Mouse (Mus musculus) megakaryocyte, adult 5-6 weeks (primary cell): ENCODE results near the gene Tbccd1. TPM values are rescaled to one million over a fixed set of nuclear protein-coding genes. Genes with fewer than 3 reads are reported as not detected.

Experiments
- ATAC-seq: 2 replicates; pipeline ENCODE4 v1.8.0; 2016; ENCODE audit warnings: mild to moderate bottlenecking, inconsistent platforms; ENCODE audit not compliant: poor library complexity, severe bottlenecking
- total RNA-seq, 2 experiments: library from RNA; stranded (forward) in 1 of 2; stranded (reverse) in 1 of 2; fragments of 153-499, 151-499 nt in 1 of 2; fragments of 221-1000, 200-1000 nt in 1 of 2; gene quantifications; 2 replicates each; pipeline versions ENCODE4 v1.2.3 to v1.2.4; 2015 to 2017

Gene Tbccd1
- 14.3 and 24.1 TPM in 2 replicates for total RNA-seq (2015)
- 18.7 and 21.0 TPM in 2 replicates for total RNA-seq (2017)

- peak; percentile 95 for ATAC-seq
These were observed at the start of gene Tbccd1, which contains the start of gene Dnajb11 for GRCm38 (mm10) chr16:22857431-22858113. Tbccd1 (minus strand) TSS chr16:22857669. Dnajb11 (plus strand) TSS chr16:22857845.

- no peak for ATAC-seq
These were observed 43.9 kb upstream of the Tbccd1 start for GRCm38 (mm10) chr16:22901326-22901725.

- no peak for ATAC-seq
These were observed 42.5 kb upstream of the Tbccd1 start for GRCm38 (mm10) chr16:22899866-22900570.

GRCm38 (mm10) chr16:22899346-22899745 lies 41.9 kb upstream of the Tbccd1 start:
- no peak for ATAC-seq

GRCm38 (mm10) chr16:22896618-22897017 lies 39.1 kb upstream of the Tbccd1 start:
- ATAC-seq, result no peak

GRCm38 (mm10) chr16:22894095-22894494 lies 36.6 kb upstream of the Tbccd1 start:
- ATAC-seq, result no peak

- ATAC-seq, result no peak
These were observed 34.3 kb upstream of the Tbccd1 start for GRCm38 (mm10) chr16:22891733-22892154.

GRCm38 (mm10) chr16:22890683-22891510 lies 33.4 kb upstream of the Tbccd1 start, which contains the start of gene Ahsg:
Ahsg (plus strand) TSS chr16:22891277.
- no peak for ATAC-seq

GRCm38 (mm10) chr16:22889716-22890115 lies 32.2 kb upstream of the Tbccd1 start:
- ATAC-seq, result no peak

- ATAC-seq, result no peak
These were observed 31.4 kb upstream of the Tbccd1 start for GRCm38 (mm10) chr16:22888835-22889234.

- ATAC-seq, result no peak
These were observed 29.3 kb upstream of the Tbccd1 start for GRCm38 (mm10) chr16:22886726-22887125.

GRCm38 (mm10) chr16:22885356-22885755 lies 27.9 kb upstream of the Tbccd1 start:
- ATAC-seq, result no peak

- ATAC-seq, result no peak
These were observed 26.0 kb upstream of the Tbccd1 start for GRCm38 (mm10) chr16:22883441-22883840.

- no peak for ATAC-seq
These were observed 24.0 kb upstream of the Tbccd1 start for GRCm38 (mm10) chr16:22881487-22881886.

GRCm38 (mm10) chr16:22880900-22881299 lies 23.4 kb upstream of the Tbccd1 start:
- ATAC-seq, result no peak

GRCm38 (mm10) chr16:22879945-22880595 lies 22.6 kb upstream of the Tbccd1 start:
- no peak for ATAC-seq

- ATAC-seq, result no peak
These were observed 21.2 kb upstream of the Tbccd1 start for GRCm38 (mm10) chr16:22878716-22879115.

- ATAC-seq, result no peak
These were observed 20.4 kb upstream of the Tbccd1 start for GRCm38 (mm10) chr16:22877660-22878390.

GRCm38 (mm10) chr16:22876218-22877043 lies 19.0 kb upstream of the Tbccd1 start:
- ATAC-seq, result no peak
